Mouse (Mus musculus) E14TG2a.4 (cell line): ENCODE measurements around the gene Nudc.

ENCODE experiments used
- CTCF ChIP-seq: conservative IDR thresholded peaks from 2 replicates; pipeline ENCODE4 v1.5.1; 2014; ENCODE audit warnings: low read length
- NANOG ChIP-seq: IDR thresholded peaks from 2 replicates; pipeline ENCODE4 v1.6.1; 2014; ENCODE audit warnings: borderline replicate concordance, low read length, mixed read lengths
- POU5F1 ChIP-seq: IDR thresholded peaks from 2 replicates; pipeline ENCODE4 v1.6.1; 2014; ENCODE audit warnings: low read length, borderline replicate concordance

GRCm38 (mm10) chr4:133545272-133546231 lies at the start of gene Nudc:
- TF ChIP-seq CTCF (no peak), POU5F1 (no peak), NANOG (no peak)
